Mouse (Mus musculus): ENCODE measurements around the gene Nars2.

The Nars2 gene

GRCm38 (mm10) chr7:96951281-96952051 lies at the start of gene Nars2:
Gene Nars2, plus strand, starts transcription at chr7:96951505.
- DNase-seq (ENCODE audit: low read depth, low spot score): peak; percentile 99

DNA sequence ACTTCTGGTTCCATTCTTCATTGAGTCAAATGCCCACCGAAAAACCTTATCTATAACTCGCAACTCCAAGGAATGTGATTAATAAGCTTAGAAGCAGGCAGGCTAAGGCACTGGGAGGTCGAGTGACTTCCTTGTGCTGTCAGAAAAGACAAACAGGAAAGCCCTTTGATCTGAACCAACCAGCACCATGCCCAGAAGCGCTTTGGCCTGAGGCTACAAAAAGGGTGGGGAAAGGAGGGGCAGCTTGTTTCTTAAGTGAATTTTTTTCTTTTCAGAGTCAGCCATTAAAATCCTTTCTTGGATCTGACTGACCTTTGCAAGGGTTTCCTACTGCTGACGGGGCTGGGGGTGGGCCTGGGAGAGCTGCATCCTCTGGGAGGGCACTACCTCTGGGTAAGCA lies 49.1 kb upstream of the Nars2 start:
- DNase-seq (ENCODE audit: low read depth, low spot score): no peak

DNA sequence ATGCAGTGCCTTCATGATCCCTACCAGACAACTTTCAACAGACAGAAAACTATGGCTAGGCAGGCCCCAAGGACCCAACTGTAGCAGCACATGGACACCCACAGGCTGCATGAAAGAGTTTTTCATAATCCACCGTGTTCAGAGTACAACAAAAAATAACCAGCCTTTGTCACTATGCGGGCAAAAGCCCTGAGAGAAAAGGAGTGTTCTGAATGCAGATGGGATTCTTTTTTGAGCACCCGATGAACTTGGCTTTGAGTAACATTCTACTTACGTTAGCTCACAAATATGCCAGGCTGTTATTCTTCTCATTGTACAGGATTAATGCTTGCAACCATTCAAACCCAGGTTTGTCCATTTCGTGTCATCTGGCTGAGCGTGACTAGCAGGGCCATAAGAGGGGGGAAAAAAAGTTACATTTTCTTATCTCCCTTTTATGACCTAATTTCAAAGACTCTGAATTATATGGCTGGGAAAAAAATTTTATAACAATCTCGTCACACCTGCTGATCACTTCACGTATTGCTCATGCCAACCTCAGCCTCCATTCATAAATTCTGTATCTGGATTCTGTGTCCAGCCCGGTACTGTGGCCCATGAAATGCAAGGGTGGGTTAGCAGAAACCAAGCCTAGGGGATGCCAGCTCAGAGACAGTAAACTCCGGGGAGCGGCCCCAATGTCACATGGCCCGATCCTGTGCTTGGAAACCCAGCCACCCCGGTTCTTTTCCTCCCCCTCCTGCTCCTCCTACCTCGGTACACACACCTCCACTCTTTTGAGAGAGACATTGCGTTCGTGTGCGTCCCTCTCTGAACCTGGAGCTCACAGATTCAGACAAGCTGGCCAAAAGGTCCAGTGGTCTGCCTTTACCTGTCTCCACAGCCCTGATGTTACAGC lies 48.0 kb upstream of the Nars2 start:
- DNase-seq (ENCODE audit: low read depth, low spot score): no peak

- no peak for DNase-seq (ENCODE audit: low read depth, low spot score)
Observed at GRCm38 (mm10) chr7:96904442-96904841, 46.9 kb upstream of the Nars2 start.

DNA sequence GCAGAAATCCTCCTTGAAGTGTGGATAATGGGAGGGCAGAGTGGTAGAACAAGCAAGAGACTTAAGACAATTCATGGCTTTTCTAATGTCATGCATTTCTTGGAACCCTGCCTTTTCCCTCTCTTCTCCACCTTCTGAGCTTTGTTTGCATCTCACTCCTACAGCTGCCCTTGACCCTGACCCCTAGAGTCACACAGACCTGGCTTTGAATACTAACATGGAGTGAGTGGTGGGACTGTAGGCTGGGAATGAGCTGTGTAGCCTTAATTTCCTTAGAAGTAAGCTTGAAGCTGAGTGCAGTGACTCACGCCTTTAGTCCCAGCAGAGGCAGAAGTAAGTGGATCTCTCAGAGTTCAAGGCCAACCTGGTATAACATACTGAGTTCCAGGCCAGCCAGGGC lies 46.4 kb upstream of the Nars2 start:
- DNase-seq (ENCODE audit: low read depth, low spot score): no peak

GRCm38 (mm10) chr7:96905422-96905821 lies 45.9 kb upstream of the Nars2 start:
- DNase-seq (ENCODE audit: low read depth, low spot score): no peak

- no peak for DNase-seq (ENCODE audit: low read depth, low spot score)
Observed at GRCm38 (mm10) chr7:96906216-96906615, 45.1 kb upstream of the Nars2 start.

- no peak for DNase-seq (ENCODE audit: low read depth, low spot score)
Observed at GRCm38 (mm10) chr7:96907971-96908680, 43.2 kb upstream of the Nars2 start.

DNA sequence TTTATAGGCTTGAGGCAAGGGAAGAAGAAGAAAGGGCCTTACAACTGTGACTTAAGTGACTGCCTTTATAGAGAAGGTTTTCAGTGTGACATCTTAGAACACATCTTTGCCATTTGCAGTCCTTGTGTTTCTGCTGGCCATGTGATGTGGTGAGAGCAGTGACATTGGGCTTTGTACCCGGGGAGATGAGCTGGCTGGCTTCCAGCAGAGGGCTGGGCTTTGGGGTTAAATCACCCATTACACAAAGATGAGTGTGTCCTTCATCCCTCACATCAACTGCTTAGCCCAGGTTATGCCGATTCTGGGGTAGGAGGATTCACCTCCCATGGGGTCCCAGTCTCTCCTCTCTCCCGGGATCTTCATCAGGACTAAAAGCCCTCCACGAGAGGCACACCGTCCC lies 41.4 kb upstream of the Nars2 start:
- no peak for DNase-seq (ENCODE audit: low read depth, low spot score)

DNA sequence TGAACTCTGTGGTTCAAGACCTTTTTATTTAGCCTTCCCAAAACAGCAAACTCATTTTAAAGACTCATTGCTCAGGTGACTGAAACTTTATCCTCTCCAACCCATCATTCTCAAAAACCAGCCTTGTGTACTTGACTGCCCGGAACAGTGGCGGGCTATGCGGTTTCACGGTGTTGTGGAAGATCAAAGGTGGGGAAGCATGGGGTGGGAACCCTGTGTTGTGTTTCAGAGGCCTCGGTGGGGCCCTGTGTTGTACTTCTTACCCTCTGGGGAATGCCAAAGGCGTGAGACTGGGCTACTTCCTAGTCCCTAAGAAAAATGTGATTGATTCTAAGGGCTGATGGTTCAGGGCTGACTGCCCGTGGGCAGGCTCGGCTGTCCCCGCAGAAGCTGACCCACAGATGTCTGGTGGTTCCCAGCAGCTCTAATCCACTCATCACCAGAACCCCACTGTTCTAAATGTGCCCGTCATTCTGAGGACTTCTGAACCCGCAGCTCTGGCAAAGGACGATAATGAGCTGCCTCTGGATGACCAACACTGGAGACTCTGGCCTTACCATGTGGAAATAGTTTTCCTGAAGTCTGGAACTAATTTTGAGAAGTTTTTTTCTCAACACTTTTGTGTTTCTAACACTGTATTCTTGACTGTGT lies 40.9 kb upstream of the Nars2 start:
- no peak for DNase-seq (ENCODE audit: low read depth, low spot score)

DNA sequence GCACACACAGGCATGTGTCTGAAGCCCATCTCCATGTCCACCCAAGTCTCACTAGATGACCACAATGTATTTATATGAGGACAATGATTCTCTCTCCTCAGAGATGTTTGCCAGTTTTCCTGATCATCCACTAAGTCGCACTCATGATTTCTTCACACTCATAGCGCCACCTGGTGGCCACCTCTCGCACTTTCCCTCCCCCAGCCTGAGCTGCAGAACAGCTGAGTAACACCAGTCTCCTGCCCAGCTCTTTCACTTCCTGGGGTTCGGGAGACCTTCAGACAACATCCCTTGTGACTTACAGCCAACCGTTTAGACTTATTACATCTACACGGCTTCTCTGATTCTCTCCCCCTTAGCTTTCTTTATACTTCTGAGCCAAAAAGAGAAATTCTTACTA lies 37.3 kb upstream of the Nars2 start:
- peak; percentile 85 for DNase-seq (ENCODE audit: low read depth, low spot score)

DNA sequence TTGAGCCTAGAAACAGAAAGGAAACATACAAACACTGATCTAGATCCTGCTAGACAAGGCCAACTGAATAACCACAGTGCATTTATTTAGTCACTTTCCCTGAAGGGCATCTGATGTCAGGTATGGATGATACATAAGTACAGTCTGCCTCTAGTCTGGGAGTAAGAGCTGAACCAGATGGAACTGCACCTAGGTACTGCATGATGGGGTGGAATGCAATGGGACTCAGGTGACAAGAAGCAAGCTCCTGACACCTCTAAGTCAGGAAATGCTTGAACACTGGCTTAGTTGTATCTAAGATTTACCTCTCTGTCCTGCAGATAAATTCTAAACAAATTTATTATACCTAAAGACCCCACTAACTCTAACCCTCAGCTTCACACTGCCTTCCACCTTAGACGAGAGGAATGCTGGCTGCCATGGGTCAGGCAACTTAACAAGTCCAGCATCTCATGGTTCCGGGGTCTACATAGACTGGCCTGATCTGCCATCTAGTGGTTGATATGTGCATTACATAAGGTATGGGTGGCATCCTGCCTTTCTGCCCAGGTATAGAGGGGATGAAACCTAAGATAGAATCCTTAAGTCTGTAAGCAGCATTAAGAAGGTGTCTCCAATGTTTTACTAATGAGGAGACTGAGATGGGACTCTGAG lies 35.7 kb upstream of the Nars2 start:
- DNase-seq (ENCODE audit: low read depth, low spot score): peak; percentile 77

- DNase-seq (ENCODE audit: low read depth, low spot score): peak; percentile 57
Observed at GRCm38 (mm10) chr7:96920447-96921095, 30.7 kb upstream of the Nars2 start.

DNA sequence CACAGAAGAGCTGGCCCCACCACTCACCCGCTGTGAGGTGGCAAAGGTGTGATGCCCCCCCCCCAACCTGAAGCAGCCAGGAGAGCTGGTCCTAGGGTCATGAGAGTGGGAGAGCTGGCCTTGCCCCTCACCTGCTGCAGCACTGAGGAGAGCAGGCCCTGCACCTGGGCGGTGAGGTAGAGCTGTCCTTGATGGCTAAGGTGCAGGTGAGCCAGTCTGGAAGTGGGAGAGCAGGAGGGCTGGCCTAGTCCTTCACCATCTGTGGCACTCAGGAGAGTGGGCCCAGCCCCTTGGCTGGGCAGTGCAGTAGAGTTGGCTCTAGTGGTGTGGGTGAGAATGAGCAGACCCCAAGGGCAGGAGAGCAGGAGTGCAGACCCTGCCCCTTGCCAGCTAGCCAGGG lies 28.4 kb upstream of the Nars2 start:
- DNase-seq (ENCODE audit: low read depth, low spot score): no peak

GRCm38 (mm10) chr7:96943715-96944377 lies 7.5 kb upstream of the Nars2 start:
- DNase-seq (ENCODE audit: low read depth, low spot score): no peak

DNA sequence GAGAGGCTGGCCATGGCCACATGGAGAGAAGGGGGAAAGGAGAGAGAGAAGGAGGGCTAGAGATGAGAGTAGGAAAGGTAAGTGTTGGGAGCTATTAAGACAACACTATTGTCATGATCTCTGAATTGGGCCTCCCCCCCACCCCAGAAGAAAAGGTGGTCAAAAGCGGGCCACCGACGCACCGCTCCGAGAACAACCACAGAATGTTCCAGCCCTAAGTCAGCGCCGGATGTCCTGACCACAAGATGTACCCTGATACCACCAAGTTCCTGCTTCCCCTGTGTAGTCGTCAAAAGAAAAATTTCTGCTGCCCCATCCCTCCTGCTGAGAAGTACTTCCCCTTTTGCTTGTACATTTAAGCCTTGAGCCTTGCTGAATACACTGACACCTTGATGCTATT lies 4.8 kb upstream of the Nars2 start:
- DNase-seq (ENCODE audit: low read depth, low spot score): peak; percentile 9

DNA sequence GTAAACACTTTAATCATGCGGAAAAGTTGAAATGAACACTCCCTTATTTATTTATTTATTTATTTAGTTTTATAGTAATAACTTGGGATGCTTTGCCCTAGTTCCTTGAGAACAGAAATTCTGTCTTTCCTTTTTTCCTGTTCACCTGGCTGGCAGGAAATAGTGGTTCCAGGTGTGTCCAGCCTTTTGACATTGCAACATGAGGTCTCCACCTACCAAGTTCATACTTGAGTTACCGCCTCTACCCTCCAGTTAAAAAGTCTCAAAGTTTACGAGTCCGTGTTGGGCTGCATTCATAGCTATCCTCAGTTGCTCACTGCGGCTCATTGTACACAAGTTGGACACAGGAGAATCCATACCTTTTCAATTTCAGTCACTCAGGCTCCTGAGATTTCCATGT lies 789 bp downstream of the Nars2 start:
- DNase-seq (ENCODE audit: low read depth, low spot score): peak; percentile 19

DNA sequence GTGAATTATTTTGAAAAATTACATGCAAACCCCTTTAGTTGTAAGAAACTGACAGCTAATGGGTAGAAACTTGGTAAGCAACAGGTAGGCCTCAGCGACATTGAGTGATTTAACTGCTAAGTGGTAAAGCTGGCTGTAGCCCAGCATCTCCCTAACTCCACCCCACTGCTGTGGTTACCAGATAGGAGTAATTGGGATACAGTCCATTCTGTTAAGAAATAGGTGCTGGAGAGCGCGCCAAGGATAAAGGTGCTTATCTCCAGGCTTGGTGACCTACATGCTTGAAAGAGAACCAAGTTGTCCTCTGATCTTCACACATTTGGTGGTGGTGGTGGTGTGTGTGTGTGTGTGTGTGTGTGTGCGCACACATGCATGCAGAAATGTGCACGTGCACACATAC lies 7.9 kb downstream of the Nars2 start:
- DNase-seq (ENCODE audit: low read depth, low spot score): no peak

DNA sequence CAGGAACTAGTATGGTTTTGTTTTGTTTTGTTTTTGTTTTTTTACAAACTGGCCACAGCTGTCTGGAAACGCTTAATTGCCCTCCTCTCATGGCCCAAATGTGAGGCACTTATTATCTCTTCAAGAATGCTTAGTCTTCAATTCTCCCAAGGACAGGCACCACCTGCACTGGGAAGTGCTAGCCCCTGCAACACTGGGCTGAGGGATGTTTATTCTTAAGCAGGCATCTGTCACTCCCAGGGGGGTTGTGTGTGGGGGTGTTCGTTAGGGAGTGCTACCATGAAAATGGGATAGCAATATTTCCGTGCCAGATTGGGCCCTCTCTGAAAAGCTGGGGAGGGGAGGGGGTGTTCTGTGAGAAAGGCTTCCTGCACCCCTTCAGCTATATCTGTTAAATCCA lies 15.9 kb downstream of the Nars2 start:
- no peak for DNase-seq (ENCODE audit: low read depth, low spot score)

DNA sequence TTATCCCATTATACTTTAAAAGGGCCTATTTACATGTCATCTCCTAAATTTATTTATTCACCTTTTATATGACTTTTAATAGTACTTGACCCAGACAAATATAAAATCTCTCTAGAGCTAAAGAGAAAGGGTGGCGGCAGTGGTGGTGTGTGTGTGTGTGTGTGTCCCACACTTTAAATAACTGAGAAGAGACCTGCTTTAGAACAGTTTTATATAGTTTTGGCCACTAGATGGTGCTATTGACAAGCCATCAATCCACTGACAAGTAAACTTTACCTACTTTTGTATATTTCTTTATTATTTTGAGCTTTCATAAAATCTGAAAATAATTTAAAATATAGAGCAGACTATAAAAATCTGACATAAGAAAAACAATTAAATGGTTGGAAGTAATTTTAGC lies 19.1 kb downstream of the Nars2 start:
- peak; percentile 79 for DNase-seq (ENCODE audit: low read depth, low spot score)

All from CD4-positive, CD25-positive, alpha-beta regulatory T cell, adult 2 months (primary cell).